Mouse (Mus musculus): ENCODE measurements at regions not wholly inside any gene's neighbourhood (a gene's known extent, or its start where the extent isn't known, plus 50 kb on each side); places are given as distances from the start of the nearest gene placed in this dataset.

- no peak overlapping the region for H3K4me2 ChIP-seq
- H3K27ac ChIP-seq (replicated peaks) = no peak overlapping the region
- H3K9me3 ChIP-seq = no peaks in the 10 kb centered on the region
- H3K9ac ChIP-seq = no peak overlapping the region
- H3K4me3 ChIP-seq = no peak overlapping the region
- ATAC-seq (ENCODE audit: extremely low read depth, insufficient number of reproducible peaks, low FRiP score, low TSS enrichment) = no peak
- H3K4me1 ChIP-seq = no peaks in the 10 kb centered on the region
- 73% methylated on average over 1 of the region's 1 CpGs for WGBS
- H3K27me3 ChIP-seq (replicated peaks) = no peaks in the 10 kb centered on the region
- H3K36me3 ChIP-seq = no peaks in the 10 kb centered on the region
These were observed 365.9 kb upstream of the Camk1g start for GRCm38 (mm10) chr1:193735949-193736518.

- Histone ChIP-seq H3K27me3 (replicated peaks) (no peaks in the 10 kb centered on the region), H3K4me3 (no peak overlapping the region), H3K4me2 (no peak overlapping the region), H3K27ac (replicated peaks) (no peak overlapping the region), H3K4me1 (no peaks in the 10 kb centered on the region), H3K9ac (no peak overlapping the region), H3K9me3 (no peaks in the 10 kb centered on the region), H3K36me3 (no peaks in the 10 kb centered on the region)
- WGBS = 57% methylated on average over 4 of the region's 4 CpGs
- ATAC-seq (ENCODE audit: extremely low read depth, insufficient number of reproducible peaks, low FRiP score, low TSS enrichment) = no peak
These were observed 364.1 kb upstream of the Camk1g start for GRCm38 (mm10) chr1:193734014-193734763.

- Histone ChIP-seq H3K36me3 (no peaks in the 10 kb centered on the region), H3K9me3 (no peaks in the 10 kb centered on the region), H3K4me2 (no peak overlapping the region), H3K27ac (replicated peaks) (no peak overlapping the region), H3K4me3 (no peak overlapping the region), H3K4me1 (no peaks in the 10 kb centered on the region), H3K27me3 (replicated peaks) (no peaks in the 10 kb centered on the region), H3K9ac (no peak overlapping the region)
- no peak for ATAC-seq (ENCODE audit: extremely low read depth, insufficient number of reproducible peaks, low FRiP score, low TSS enrichment)
- WGBS = 12% methylated on average over 5 of the region's 5 CpGs
These were observed 363.3 kb upstream of the Camk1g start for GRCm38 (mm10) chr1:193733402-193733801.

GRCm38 (mm10) chr1:193732113-193732512 is 362.0 kb upstream of the Camk1g start:
- 21% methylated on average over 1 of the region's 1 CpGs for WGBS
- no peak for ATAC-seq (ENCODE audit: extremely low read depth, insufficient number of reproducible peaks, low FRiP score, low TSS enrichment)

GRCm38 (mm10) chr1:193721850-193722249 is 351.8 kb upstream of the Camk1g start:
- no peaks in the 10 kb centered on the region for H3K9me3 ChIP-seq
- no peak overlapping the region for H3K9ac ChIP-seq
- H3K4me2 ChIP-seq = no peak overlapping the region
- H3K4me3 ChIP-seq = no peak overlapping the region
- no peaks in the 10 kb centered on the region for H3K27me3 ChIP-seq (replicated peaks)
- H3K27ac ChIP-seq (replicated peaks) = no peak overlapping the region
- H3K4me1 ChIP-seq = no peaks in the 10 kb centered on the region
- 66% methylated on average over 2 of the region's 2 CpGs for WGBS
- H3K36me3 ChIP-seq = no peaks in the 10 kb centered on the region
- no peak for ATAC-seq (ENCODE audit: extremely low read depth, insufficient number of reproducible peaks, low FRiP score, low TSS enrichment)

More at GRCm38 (mm10) chr1:193732113-193732512, 362.0 kb upstream of the Camk1g start:
- Histone ChIP-seq H3K9ac (no peak overlapping the region), H3K4me1 (no peaks in the 10 kb centered on the region), H3K4me2 (no peak overlapping the region), H3K4me3 (no peak overlapping the region), H3K27ac (replicated peaks) (no peak overlapping the region), H3K36me3 (no peaks in the 10 kb centered on the region), H3K9me3 (no peaks in the 10 kb centered on the region), H3K27me3 (replicated peaks) (no peaks in the 10 kb centered on the region)

GRCm38 (mm10) chr1:193720420-193720851 is 350.3 kb upstream of the Camk1g start:
- WGBS = 65% methylated on average over 8 of the region's 8 CpGs

GRCm38 (mm10) chr1:193715328-193715727 is 345.2 kb upstream of the Camk1g start:
- Histone ChIP-seq H3K9me3 (no peaks in the 10 kb centered on the region), H3K4me1 (no peaks in the 10 kb centered on the region), H3K36me3 (no peaks in the 10 kb centered on the region), H3K27me3 (replicated peaks) (no peaks in the 10 kb centered on the region), H3K9ac (no peak overlapping the region), H3K4me3 (no peak overlapping the region), H3K4me2 (no peak overlapping the region), H3K27ac (replicated peaks) (no peak overlapping the region)
- WGBS = 47% methylated on average over 4 of the region's 4 CpGs
- ATAC-seq (ENCODE audit: extremely low read depth, insufficient number of reproducible peaks, low FRiP score, low TSS enrichment) = no peak

More at GRCm38 (mm10) chr1:193720420-193720851, 350.3 kb upstream of the Camk1g start:
- H3K27ac ChIP-seq (replicated peaks) = no peak overlapping the region
- H3K27me3 ChIP-seq (replicated peaks) = no peaks in the 10 kb centered on the region
- H3K4me1 ChIP-seq = no peaks in the 10 kb centered on the region
- no peaks in the 10 kb centered on the region for H3K9me3 ChIP-seq
- ATAC-seq (ENCODE audit: extremely low read depth, insufficient number of reproducible peaks, low FRiP score, low TSS enrichment) = no peak
- no peaks in the 10 kb centered on the region for H3K36me3 ChIP-seq
- H3K4me3 ChIP-seq = no peak overlapping the region
- H3K4me2 ChIP-seq = no peak overlapping the region
- H3K9ac ChIP-seq = no peak overlapping the region

- H3K27me3 ChIP-seq (replicated peaks) = no peaks in the 10 kb centered on the region
- H3K9me3 ChIP-seq = no peaks in the 10 kb centered on the region
- H3K4me3 ChIP-seq = no peak overlapping the region
- no peak for ATAC-seq (ENCODE audit: extremely low read depth, insufficient number of reproducible peaks, low FRiP score, low TSS enrichment)
- no peak overlapping the region for H3K9ac ChIP-seq
- WGBS = 74% methylated on average over 2 of the region's 2 CpGs
- H3K27ac ChIP-seq (replicated peaks) = no peak overlapping the region
- H3K4me2 ChIP-seq = no peak overlapping the region
- no peaks in the 10 kb centered on the region for H3K36me3 ChIP-seq
- no peaks in the 10 kb centered on the region for H3K4me1 ChIP-seq
These were observed 344.5 kb upstream of the Camk1g start for GRCm38 (mm10) chr1:193714631-193715030.

GRCm38 (mm10) chr1:193705205-193705604 is 335.1 kb upstream of the Camk1g start:
- peaks cover 6% of the 10 kb centered on the region for H3K4me1 ChIP-seq
- no peak overlapping the region for H3K4me2 ChIP-seq
- 58% methylated on average over 2 of the region's 2 CpGs for WGBS
- H3K9me3 ChIP-seq = no peaks in the 10 kb centered on the region
- no peak for ATAC-seq (ENCODE audit: extremely low read depth, insufficient number of reproducible peaks, low FRiP score, low TSS enrichment)
- no peak overlapping the region for H3K9ac ChIP-seq
- no peaks in the 10 kb centered on the region for H3K36me3 ChIP-seq
- no peak overlapping the region for H3K27ac ChIP-seq (replicated peaks)
- peaks cover 1% of the 10 kb centered on the region; the same call in 1 of the 2 replicates for H3K27me3 ChIP-seq (replicated peaks)
- no peak overlapping the region for H3K4me3 ChIP-seq

GRCm38 (mm10) chr1:193702707-193703419 is 332.8 kb upstream of the Camk1g start:
- H3K9me3 ChIP-seq = no peaks in the 10 kb centered on the region
- 31% methylated on average over 15 of the region's 15 CpGs for WGBS
- ATAC-seq (ENCODE audit: extremely low read depth, insufficient number of reproducible peaks, low FRiP score, low TSS enrichment) = no peak

GRCm38 (mm10) chr1:193700217-193700616 is 330.1 kb upstream of the Camk1g start:
- 74% methylated on average over 3 of the region's 3 CpGs for WGBS
- peaks cover 6% of the 10 kb centered on the region for H3K4me1 ChIP-seq
- H3K27me3 ChIP-seq (replicated peaks) = peaks cover 12% of the 10 kb centered on the region; the same call in 1 of the 2 replicates
- no peak overlapping the region for H3K4me3 ChIP-seq
- no peaks in the 10 kb centered on the region for H3K36me3 ChIP-seq
- H3K9me3 ChIP-seq = no peaks in the 10 kb centered on the region
- no peak overlapping the region for H3K9ac ChIP-seq
- H3K4me2 ChIP-seq = no peak overlapping the region
- H3K27ac ChIP-seq (replicated peaks) = no peak overlapping the region
- ATAC-seq (ENCODE audit: extremely low read depth, insufficient number of reproducible peaks, low FRiP score, low TSS enrichment) = no peak

More at GRCm38 (mm10) chr1:193702707-193703419, 332.8 kb upstream of the Camk1g start:
- Histone ChIP-seq H3K27ac (replicated peaks) (no peak overlapping the region), H3K4me1 (peaks cover 6% of the 10 kb centered on the region), H3K4me2 (peak overlapping the region; percentile 62), H3K27me3 (replicated peaks) (peaks cover 9% of the 10 kb centered on the region; the same call in 1 of the 2 replicates), H3K36me3 (no peaks in the 10 kb centered on the region), H3K9ac (no peak overlapping the region), H3K4me3 (peak overlapping the region; percentile 30)

Measured in heart, embryonic 13.5 days (tissue).